Mouse (Mus musculus) layer of hippocampus, adult 18-20 months (tissue): ENCODE results near the gene Prkce. TPM values are rescaled to one million over a fixed set of nuclear protein-coding genes. Genes with fewer than 3 reads are reported as not detected.
"Not testable (repeated sequence)": the region's sequence is repeated elsewhere in the genome, so short reads cannot be mapped to it uniquely, and the experiment has no call there.

Source experiments
- DNase-seq, 2 experiments: peaks; one replicate each; pipeline ENCODE4 v3.0.0; 2022; ENCODE audit warnings: low spot score in 2 of 2
- total RNA-seq, 2 experiments: library from RNA; stranded (reverse); gene quantifications; 2 replicates each; pipeline ENCODE4 v1.2.3; 2021

The Prkce gene
- total RNA-seq, 2 experiments from 2014 or later = 388 to 410 TPM

GRCm38 (mm10) chr17:86471684-86472083 is 304.1 kb downstream of the Prkce start:
- no peak for DNase-seq

DNA sequence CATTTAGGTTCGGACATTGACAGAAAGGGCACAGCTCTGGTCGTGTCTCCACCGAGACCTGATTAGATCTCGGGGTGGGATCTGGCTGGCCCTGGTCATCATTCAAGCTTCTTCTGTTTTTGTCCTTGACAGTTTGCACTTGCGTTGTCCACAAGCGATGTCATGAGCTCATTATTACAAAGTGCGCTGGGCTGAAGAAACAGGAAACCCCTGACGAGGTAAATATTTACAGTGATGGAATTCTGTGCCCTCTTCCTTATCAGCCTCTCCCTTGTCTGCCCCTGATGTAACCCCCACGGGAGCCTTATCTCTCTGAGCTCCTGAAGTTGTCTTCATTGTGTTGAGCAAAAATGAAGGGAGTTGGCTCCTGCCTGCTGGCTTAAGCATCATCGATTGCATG is 309.1 kb downstream of the Prkce start:
- no peak for DNase-seq

GRCm38 (mm10) chr17:86477401-86477800 is 309.8 kb downstream of the Prkce start:
- DNase-seq = not testable (repeated sequence)

- DNase-seq = no peak
These were observed 311.8 kb downstream of the Prkce start for GRCm38 (mm10) chr17:86479406-86479805.

- no peak for DNase-seq
These were observed 315.1 kb downstream of the Prkce start for GRCm38 (mm10) chr17:86482675-86483074.

- peak; percentile 70 to 88 for DNase-seq
These were observed 316.6 kb downstream of the Prkce start for GRCm38 (mm10) chr17:86484087-86484737.

DNA sequence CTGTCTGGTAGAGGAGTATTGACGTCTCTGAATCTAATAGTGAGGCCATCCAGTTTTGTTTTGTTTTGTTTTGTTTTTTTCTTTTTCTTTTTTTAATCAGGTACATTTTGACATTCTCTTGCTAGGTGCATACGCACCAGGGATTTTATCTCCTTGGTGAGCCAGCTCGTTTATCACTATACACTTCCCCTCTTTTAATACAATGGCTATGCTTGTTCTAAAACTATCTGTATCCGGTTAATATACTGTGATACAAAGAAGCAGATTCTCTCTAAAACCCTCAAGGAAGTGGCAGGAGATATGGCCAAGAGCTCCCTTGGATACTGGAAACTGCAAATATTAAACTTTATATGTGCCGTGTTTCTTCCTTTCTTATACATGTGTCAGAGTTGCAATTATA is 319.1 kb downstream of the Prkce start:
- DNase-seq = no peak

- no peak for DNase-seq
These were observed 319.9 kb downstream of the Prkce start for GRCm38 (mm10) chr17:86487450-86487849.

DNA sequence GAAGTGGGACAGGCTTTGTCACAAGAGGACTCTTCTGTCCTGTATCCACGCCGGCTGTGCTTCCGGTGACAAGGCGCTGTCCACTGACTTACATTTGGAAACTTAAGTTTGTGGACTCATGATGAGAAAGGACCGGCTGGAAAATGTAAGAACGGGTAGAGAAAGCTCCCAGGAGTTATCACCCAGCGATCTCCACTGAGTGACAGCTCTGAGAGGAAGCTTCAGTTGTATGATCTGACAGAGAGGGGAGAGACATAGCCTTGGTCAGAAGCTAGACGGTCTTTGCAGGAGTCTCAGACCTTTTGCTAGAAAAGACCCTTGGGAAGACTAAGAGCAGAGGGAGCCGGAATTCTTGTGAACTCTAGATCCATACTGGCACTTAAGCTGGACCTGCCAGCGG is 322.2 kb downstream of the Prkce start:
- DNase-seq = no peak

DNA sequence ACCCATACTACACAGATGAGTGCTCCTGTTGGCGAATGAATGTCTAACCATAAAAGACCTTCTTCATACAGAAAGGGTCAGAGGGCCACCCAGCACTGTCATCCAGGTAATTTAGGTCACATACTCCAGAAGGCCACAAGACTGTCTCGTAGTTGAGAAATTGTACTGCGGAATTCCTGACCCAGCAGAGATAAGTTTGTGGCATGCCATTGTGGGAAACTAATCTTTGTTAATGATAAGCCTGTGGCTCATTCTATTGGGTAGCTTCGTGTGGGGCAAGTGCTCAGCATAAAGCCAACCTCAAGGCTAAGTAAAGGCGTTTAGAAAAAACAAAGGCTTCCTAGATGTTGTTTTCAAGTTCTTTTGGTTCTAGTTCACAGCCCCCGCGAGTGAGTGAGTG is 324.8 kb downstream of the Prkce start:
- DNase-seq = no peak

DNA sequence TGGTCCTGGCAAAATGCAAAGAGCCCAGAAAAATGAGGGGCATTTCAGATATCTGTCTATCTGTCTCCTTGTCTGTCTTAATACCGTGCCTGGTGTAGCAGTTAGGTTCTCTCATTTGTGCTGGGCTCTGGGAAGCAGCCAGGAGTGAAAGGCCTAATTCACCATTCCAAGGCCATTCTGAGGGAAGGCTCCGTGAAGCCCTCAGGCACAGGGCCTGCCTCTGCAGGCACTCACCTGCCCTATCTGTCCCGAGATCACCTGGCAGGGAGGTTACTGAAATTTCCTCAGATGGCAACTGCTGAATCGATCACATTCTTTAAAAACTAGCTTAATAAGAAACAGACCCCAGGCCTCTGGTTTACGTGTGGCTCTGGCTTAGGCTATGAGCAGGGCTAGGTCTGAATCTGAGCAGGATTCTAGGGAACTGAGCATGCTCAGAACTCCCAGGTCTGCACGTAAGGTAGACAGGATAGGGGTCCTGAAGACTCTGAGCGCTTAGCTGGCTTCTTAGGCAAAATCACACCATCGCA is 326.4 kb downstream of the Prkce start:
- DNase-seq = no peak

DNA sequence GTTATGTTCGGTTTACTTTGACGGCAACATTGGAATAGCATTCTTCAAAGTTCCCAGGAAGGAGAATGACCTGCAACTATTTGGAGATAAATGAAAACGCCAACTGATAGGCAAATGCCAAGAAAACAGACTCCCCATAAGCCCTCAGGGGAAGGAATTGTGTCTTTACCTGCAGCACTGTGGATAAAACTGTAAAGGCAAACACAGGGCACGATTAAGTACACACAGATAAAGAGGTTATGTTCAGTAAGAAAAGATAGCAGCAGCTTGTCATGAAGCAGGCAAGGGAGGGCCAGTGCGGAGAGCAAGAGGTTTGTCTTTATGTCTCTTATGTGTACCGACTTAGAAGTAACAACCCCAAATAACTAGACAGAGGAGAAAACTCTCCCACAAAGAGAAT is 326.9 kb downstream of the Prkce start:
- no peak for DNase-seq

- no peak for DNase-seq
These were observed 327.3 kb downstream of the Prkce start for GRCm38 (mm10) chr17:86494895-86495294.

DNA sequence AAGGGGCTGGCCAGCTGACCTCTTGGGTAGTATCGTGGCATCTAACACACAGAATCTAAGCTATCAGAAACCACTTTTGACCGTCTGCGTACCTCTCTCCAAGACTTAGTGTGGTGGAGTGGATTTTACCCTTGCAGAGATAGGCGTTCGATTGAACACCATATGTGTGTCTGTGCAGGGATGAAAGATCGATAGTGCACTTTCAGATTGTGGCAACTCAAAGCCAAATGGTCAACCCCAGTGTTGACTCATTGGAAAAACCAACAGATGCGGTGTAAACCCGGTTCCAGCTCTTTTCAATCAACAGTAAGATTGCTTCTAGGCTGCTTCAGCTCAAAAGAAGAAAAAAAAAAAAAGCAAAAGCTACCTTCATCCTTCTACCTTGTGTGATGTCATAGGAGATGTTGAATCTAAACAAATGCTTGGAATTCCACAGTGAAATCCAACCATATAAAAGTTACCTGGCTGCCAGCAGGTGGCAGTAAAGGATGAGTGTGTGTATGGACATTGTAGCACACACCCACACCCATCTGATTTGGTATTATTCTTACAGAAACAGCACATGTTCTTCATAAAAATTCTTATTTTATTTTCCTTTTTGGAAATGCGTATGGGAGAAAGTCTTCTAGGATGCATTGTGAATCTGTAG is 328.7 kb downstream of the Prkce start:
- peak in 1 of 2 experiments; percentile 65 for DNase-seq

GRCm38 (mm10) chr17:86497302-86497701 is 329.7 kb downstream of the Prkce start:
- DNase-seq = no peak

GRCm38 (mm10) chr17:86499359-86500045 is 331.9 kb downstream of the Prkce start:
- no peak for DNase-seq

DNA sequence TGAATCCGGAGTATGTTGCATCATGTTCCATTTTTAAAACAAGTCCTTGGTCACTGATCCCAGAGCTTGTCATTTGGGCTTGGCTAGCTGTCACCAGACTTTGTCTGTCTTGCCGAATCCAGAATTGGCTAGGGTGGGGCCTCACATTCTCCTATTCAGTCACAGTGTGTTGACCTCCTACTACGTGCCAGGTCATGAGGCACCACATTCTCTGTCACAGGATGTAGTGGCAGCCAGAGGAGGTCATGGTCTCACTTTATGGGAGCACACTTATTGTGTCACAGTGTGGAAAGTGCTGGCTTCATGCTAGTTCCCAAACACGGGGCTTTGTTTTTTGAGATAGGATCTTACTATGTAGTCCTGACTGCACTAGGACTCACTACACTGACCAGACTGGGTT is 333.8 kb downstream of the Prkce start:
- no peak for DNase-seq

GRCm38 (mm10) chr17:86503208-86503897 is 335.8 kb downstream of the Prkce start:
- DNase-seq = no peak

DNA sequence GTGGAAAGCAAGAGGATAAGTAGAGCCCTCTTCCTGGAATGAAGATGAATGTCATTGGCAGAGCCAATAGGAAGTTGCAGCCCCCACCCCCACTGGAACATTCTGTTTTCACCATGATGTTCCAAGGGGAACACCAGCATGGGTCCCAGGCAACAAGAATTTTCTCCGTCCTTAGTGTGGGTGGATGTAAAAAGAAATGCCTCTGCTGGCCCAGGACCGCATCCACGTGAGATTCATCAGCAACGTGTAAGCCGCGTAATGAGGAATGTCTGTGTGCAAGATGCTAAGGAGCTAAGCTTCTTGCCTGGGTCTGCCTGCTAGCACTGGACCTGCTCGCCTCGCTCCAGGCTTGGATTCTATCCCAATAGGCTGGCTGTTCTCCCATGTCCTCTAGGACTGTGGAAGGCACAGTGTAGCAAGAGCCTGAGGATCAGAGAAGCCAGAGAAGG is 337.6 kb downstream of the Prkce start, which contains the start of gene Gm10309:
Gene Gm10309 (minus strand): TSS at position 50 of the 449 bp plus-strand sequence.
- DNase-seq = peak; percentile 29 to 57

DNA sequence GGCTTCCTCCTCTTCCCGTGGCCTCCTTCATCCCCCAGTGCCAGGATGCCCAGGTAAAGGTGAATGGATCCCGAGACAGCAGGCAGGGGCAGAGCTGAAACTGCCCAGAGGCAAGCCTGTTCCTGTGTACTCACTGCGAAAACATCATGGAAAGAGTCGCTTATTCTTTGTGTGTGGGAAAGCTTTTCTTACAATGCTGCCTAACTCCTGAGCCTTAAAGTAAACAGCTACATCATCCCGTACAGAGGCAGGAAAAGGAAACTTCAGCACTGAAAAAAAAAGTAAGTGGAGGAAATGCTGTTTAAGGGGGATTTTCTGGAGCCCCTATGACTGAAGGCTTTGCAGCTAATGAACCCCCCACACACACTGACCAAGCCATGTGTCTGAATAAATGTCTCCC is 339.3 kb downstream of the Prkce start:
- no peak for DNase-seq
